Mouse (Mus musculus): ENCODE measurements at regions not wholly inside any gene's neighbourhood (a gene's known extent, or its start where the extent isn't known, plus 50 kb on each side); places are given as distances from the start of the nearest gene placed in this dataset.

DNA sequence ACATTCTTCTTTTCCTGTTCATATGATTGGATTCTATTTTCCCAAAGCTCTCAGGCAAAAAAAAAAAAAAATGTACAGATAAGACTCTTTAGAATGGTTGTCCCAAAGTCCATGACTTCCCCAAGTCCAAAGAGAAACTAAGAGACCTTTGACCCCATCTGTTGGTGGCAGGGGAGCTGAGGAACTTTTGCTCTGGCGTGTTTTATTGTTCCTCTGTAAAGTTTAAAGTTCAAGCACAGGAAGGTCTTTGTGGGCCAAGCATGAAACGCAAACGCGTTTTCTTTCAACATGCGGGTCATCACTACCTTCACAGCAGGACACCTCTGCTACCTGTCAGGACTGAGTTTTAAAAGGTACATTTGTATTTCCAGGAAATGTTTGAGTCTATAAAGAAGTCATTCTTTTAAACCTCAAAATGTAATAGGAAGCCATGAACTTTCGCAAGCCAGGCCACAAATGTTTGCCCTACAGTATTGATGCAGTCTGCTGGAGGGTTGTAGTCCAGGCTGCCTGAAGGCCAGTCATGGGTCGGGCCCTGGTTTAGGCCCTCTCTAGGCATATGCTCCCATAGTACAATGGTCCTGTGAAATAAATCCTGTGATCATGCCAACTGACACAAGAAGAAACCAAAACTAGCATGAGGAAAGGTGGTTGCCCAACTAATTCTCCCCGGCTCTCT lies 194.7 kb downstream of the Sp3 start:
- Histone ChIP-seq H3K79me2 (replicated peaks; ENCODE audit: control insufficient read depth, insufficient read depth, low read length) (no peaks in the 10 kb centered on the region), H3K9ac (ENCODE audit: low read depth, low read length) (no peak overlapping the region), H3K27ac (no peak overlapping the region), H3K4me1 (ENCODE audit: control insufficient read depth, insufficient read depth, low read length) (no peaks in the 10 kb centered on the region; the same call in 1 of the 2 replicates), H3K27me3 (ENCODE audit: control insufficient read depth, insufficient read depth, low read length) (no peaks in the 10 kb centered on the region), H3K36me3 (ENCODE audit: control insufficient read depth, insufficient read depth, low read length) (no peaks in the 10 kb centered on the region), H3K4me3 (no peak overlapping the region)
- intact Hi-C loops (cut with DNase I), result no loop called here
- no peak for DNase-seq
- TF ChIP-seq CTCF (IDR thresholded peaks at IDR 0.05) (no peak), POLR2A (IDR thresholded peaks at IDR 0.05; ENCODE audit: insufficient read depth, low read depth, low read length) (no peak), EP300 (IDR thresholded peaks at IDR 0.05; ENCODE audit: insufficient read depth, low read depth, low read length) (no peak)
- 86% methylated on average over 8 of the region's 8 CpGs for WGBS

DNA sequence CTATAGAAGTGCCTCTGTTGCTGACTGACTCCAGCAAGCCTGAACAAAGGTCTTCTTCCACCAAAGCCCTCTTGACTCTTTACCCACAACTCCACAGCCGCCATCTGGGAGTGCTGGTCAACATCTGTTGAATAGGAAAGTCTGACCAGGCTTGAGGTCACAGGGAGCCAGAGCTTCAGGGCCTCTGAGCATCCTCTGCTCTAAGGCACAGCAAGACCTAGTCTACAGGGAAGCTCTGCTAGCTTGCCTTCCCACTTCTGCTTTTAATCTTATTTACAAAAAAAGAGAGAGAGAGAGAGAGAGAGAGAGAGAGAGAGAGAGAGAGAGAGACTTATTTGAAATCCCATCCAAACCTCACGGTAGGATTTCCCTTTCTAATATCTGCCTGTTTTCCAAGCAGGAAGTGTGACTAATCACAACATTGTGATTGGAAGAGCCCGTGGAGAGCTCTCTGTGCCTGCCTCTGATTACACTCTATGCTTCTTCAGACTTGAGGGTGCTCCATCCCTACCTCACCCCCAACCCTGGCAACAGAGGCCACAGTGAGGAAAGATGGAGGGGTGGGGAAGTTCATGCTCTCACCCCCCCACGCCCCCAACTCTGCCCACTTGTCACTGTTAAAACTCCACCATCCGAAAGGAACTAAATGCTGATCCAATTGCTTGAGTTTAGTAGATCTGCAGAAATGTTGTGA lies 194.1 kb downstream of the Sp3 start:
- H3K27ac ChIP-seq, result no peak overlapping the region
- DNase-seq, result peak in 1 of 2 experiments; percentile 8
- no peaks in the 10 kb centered on the region for H3K36me3 ChIP-seq (ENCODE audit: control insufficient read depth, insufficient read depth, low read length)
- no peaks in the 10 kb centered on the region for H3K79me2 ChIP-seq (replicated peaks; ENCODE audit: control insufficient read depth, insufficient read depth, low read length)
- 42% methylated on average over 5 of the region's 5 CpGs for WGBS
- TF ChIP-seq POLR2A (IDR thresholded peaks at IDR 0.05; ENCODE audit: insufficient read depth, low read depth, low read length), result no peak
- TF ChIP-seq EP300 (IDR thresholded peaks at IDR 0.05; ENCODE audit: insufficient read depth, low read depth, low read length), result no peak
- no peak for TF ChIP-seq CTCF (IDR thresholded peaks at IDR 0.05)
- intact Hi-C loops (cut with DNase I), result no loop called here
- no peaks in the 10 kb centered on the region; the same call in 1 of the 2 replicates for H3K4me1 ChIP-seq (ENCODE audit: control insufficient read depth, insufficient read depth, low read length)
- no peak overlapping the region for H3K9ac ChIP-seq (ENCODE audit: low read depth, low read length)
- H3K27me3 ChIP-seq (ENCODE audit: control insufficient read depth, insufficient read depth, low read length), result no peaks in the 10 kb centered on the region
- H3K4me3 ChIP-seq, result no peak overlapping the region

GRCm38 (mm10) chr2:72787616-72788015 lies 192.6 kb downstream of the Sp3 start:
- Histone ChIP-seq H3K79me2 (replicated peaks; ENCODE audit: control insufficient read depth, insufficient read depth, low read length) (no peaks in the 10 kb centered on the region), H3K36me3 (ENCODE audit: control insufficient read depth, insufficient read depth, low read length) (no peaks in the 10 kb centered on the region), H3K4me3 (no peak overlapping the region), H3K27ac (no peak overlapping the region), H3K4me1 (ENCODE audit: control insufficient read depth, insufficient read depth, low read length) (no peaks in the 10 kb centered on the region; the same call in 1 of the 2 replicates), H3K9ac (ENCODE audit: low read depth, low read length) (no peak overlapping the region), H3K27me3 (ENCODE audit: control insufficient read depth, insufficient read depth, low read length) (no peaks in the 10 kb centered on the region)
- intact Hi-C loops (cut with DNase I), result no loop called here
- TF ChIP-seq CTCF (IDR thresholded peaks at IDR 0.05) (no peak), POLR2A (IDR thresholded peaks at IDR 0.05; ENCODE audit: insufficient read depth, low read depth, low read length) (no peak), EP300 (IDR thresholded peaks at IDR 0.05; ENCODE audit: insufficient read depth, low read depth, low read length) (no peak)
- 86% methylated on average over 3 of the region's 3 CpGs for WGBS
- DNase-seq, result no peak

DNA sequence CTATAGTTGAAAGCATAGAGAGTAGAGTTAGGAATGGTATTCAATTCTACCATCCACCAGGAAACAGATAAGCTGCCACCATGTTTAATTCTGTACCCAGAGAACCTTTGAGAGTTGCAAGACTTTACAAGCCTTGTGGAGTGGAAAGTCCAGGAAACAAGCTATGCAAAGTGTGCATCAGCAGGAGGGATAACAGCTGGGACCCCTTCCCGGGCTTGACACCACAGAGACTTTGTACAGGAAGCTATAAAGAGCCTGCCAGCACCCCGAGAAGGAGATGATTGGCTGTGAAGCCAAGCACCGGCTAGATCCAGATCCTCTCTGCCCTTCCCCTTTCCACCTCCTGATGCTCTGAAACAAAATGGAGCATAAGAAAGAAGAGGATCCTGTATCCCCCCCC lies 188.8 kb downstream of the Sp3 start:
- Histone ChIP-seq H3K27me3 (ENCODE audit: control insufficient read depth, insufficient read depth, low read length) (no peaks in the 10 kb centered on the region), H3K36me3 (ENCODE audit: control insufficient read depth, insufficient read depth, low read length) (no peaks in the 10 kb centered on the region), H3K79me2 (replicated peaks; ENCODE audit: control insufficient read depth, insufficient read depth, low read length) (no peaks in the 10 kb centered on the region), H3K9ac (ENCODE audit: low read depth, low read length) (no peak overlapping the region), H3K27ac (no peak overlapping the region), H3K4me3 (no peak overlapping the region), H3K4me1 (ENCODE audit: control insufficient read depth, insufficient read depth, low read length) (no peaks in the 10 kb centered on the region)
- TF ChIP-seq CTCF (IDR thresholded peaks at IDR 0.05) (no peak), EP300 (IDR thresholded peaks at IDR 0.05; ENCODE audit: insufficient read depth, low read depth, low read length) (no peak), POLR2A (IDR thresholded peaks at IDR 0.05; ENCODE audit: insufficient read depth, low read depth, low read length) (no peak)
- 57% methylated on average over 3 of the region's 3 CpGs for WGBS
- intact Hi-C loops (cut with DNase I), result no loop called here
- no peak for DNase-seq

GRCm38 (mm10) chr2:72793424-72793823 lies 186.8 kb downstream of the Sp3 start:
- 80% methylated on average over 10 of the region's 10 CpGs for WGBS
- TF ChIP-seq EP300 (IDR thresholded peaks at IDR 0.05; ENCODE audit: insufficient read depth, low read depth, low read length), result no peak
- no peak for TF ChIP-seq POLR2A (IDR thresholded peaks at IDR 0.05; ENCODE audit: insufficient read depth, low read depth, low read length)
- TF ChIP-seq CTCF (IDR thresholded peaks at IDR 0.05), result no peak
- Histone ChIP-seq H3K36me3 (ENCODE audit: control insufficient read depth, insufficient read depth, low read length) (no peaks in the 10 kb centered on the region), H3K27ac (no peak overlapping the region), H3K79me2 (replicated peaks; ENCODE audit: control insufficient read depth, insufficient read depth, low read length) (no peaks in the 10 kb centered on the region), H3K27me3 (ENCODE audit: control insufficient read depth, insufficient read depth, low read length) (no peaks in the 10 kb centered on the region), H3K4me1 (ENCODE audit: control insufficient read depth, insufficient read depth, low read length) (no peaks in the 10 kb centered on the region), H3K9ac (ENCODE audit: low read depth, low read length) (no peak overlapping the region), H3K4me3 (no peak overlapping the region)
- no peak for DNase-seq
- intact Hi-C loops (cut with DNase I), result no loop called here

- no peak for DNase-seq
- Histone ChIP-seq H3K79me2 (replicated peaks; ENCODE audit: control insufficient read depth, insufficient read depth, low read length) (no peaks in the 10 kb centered on the region), H3K9ac (ENCODE audit: low read depth, low read length) (no peak overlapping the region), H3K4me3 (no peak overlapping the region), H3K36me3 (ENCODE audit: control insufficient read depth, insufficient read depth, low read length) (no peaks in the 10 kb centered on the region), H3K27me3 (ENCODE audit: control insufficient read depth, insufficient read depth, low read length) (no peaks in the 10 kb centered on the region), H3K4me1 (ENCODE audit: control insufficient read depth, insufficient read depth, low read length) (no peaks in the 10 kb centered on the region), H3K27ac (no peak overlapping the region)
- TF ChIP-seq EP300 (IDR thresholded peaks at IDR 0.05; ENCODE audit: insufficient read depth, low read depth, low read length) (no peak), CTCF (IDR thresholded peaks at IDR 0.05) (no peak), POLR2A (IDR thresholded peaks at IDR 0.05; ENCODE audit: insufficient read depth, low read depth, low read length) (no peak)
- intact Hi-C loops (cut with DNase I), result no loop called here
- 69% methylated on average over 4 of the region's 4 CpGs for WGBS
Measured at GRCm38 (mm10) chr2:72794501-72794900, 185.7 kb downstream of the Sp3 start.
